Mouse (Mus musculus): ENCODE data around the gene Vps26b.

DNA sequence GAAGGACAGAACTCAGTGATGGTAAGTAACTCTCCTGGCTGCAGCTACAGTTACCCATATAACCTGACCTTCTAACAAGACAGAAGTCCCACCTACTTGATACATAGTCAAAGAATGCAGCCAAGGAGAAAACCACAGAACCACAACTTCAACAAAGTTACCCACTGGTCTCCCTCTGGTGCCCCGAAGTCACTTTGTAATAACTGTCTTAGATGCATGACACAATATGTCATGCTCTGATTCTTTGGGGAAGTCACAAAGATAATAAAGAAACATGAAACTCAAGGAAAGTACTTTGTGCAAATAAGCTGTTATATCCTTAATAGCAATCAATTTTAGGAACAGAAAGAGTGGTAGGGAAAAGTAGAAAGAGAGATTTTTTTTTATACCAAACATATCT is 3.2 kb downstream of the Vps26b start:
- TF ChIP-seq CTCF (IDR thresholded peaks at IDR 0.05; ENCODE audit: low read depth), result no peak
- no peak for TF ChIP-seq EP300 (IDR thresholded peaks at IDR 0.05; ENCODE audit: low read depth)

Data from heart, postnatal 0 days (tissue).